Mouse (Mus musculus) stomach, postnatal 0 days (tissue): ENCODE measurements at regions not wholly inside any gene's neighbourhood (a gene's known extent, or its start where the extent isn't known, plus 50 kb on each side); places are given as distances from the start of the nearest gene placed in this dataset.

Source experiments
- CTCF ChIP-seq: IDR thresholded peaks from 2 replicates; pipeline ENCODE4 v1.5.1; 2016; ENCODE audit warnings: antibody characterized with exemption, low read depth, mild to moderate bottlenecking, moderate library complexity
- EP300 ChIP-seq: optimal IDR thresholded peaks from 2 replicates; pipeline ENCODE3; 2016; ENCODE audit warnings: antibody characterized with exemption

- TF ChIP-seq CTCF (no peak), EP300 (no peak)
These were observed 59.8 kb upstream of the Tnfrsf21 start for GRCm38 (mm10) chr17:42956588-42956987.
